Mouse (Mus musculus): ENCODE data around the gene Flrt2.

- TF ChIP-seq POLR2A (IDR thresholded peaks at IDR 0.05; ENCODE audit: low read depth, low read length) (no peak), CTCF (IDR thresholded peaks at IDR 0.05; ENCODE audit: extremely low read depth, insufficient read length, insufficient replicate concordance, low read depth, low read length) (no peak)
Measured at GRCm38 (mm10) chr12:95737571-95737970, 45.5 kb downstream of the Flrt2 start.

Data from small intestine, adult 2 months (tissue).